Mouse (Mus musculus) left cerebral cortex, postnatal 10 days (tissue): ENCODE measurements around the gene Tmem184b. TPM values are rescaled to one million over a fixed set of nuclear protein-coding genes. Genes with fewer than 3 reads are reported as not detected.

Experiments
- DNase-seq, 2 experiments: peaks; one replicate each; pipeline ENCODE4 v3.0.0; 2021 to 2022; ENCODE audit warnings: low spot score in 2 of 2, mixed read lengths in 1 of 2; ENCODE audit errors: extremely low spot score in 1 of 2
- intact Hi-C: fragments of 180-260 bp; cut with DNase I; formaldehyde crosslinking; loops from one replicate; pipeline ENCODE4 v1.15.1; 2025
- total RNA-seq, 2 experiments: library from RNA; stranded (reverse); gene quantifications; 2 replicates each; pipeline ENCODE4 v1.2.3; 2021

Tmem184b gene
- total RNA-seq, 2 experiments from 2014 or later = 51.2 to 54.0 TPM

- DNase-seq = no peak
- intact Hi-C loops = no loop called here
These were observed 23.7 kb downstream of the Tmem184b start for GRCm38 (mm10) chr15:79379658-79380057.

- intact Hi-C loops = no loop called here
- DNase-seq = no peak
These were observed 24.8 kb downstream of the Tmem184b start for GRCm38 (mm10) chr15:79378608-79379007.

- intact Hi-C loops = no loop called here
- peak in 1 of 2 experiments; percentile 74 for DNase-seq
These were observed 25.7 kb downstream of the Tmem184b start for GRCm38 (mm10) chr15:79377681-79378080.

- intact Hi-C loops = no loop called here
- no peak for DNase-seq
These were observed 28.6 kb downstream of the Tmem184b start for GRCm38 (mm10) chr15:79374760-79375159.

- no peak for DNase-seq
- intact Hi-C loops = no loop called here
These were observed 33.0 kb downstream of the Tmem184b start for GRCm38 (mm10) chr15:79370281-79370843.

- intact Hi-C loops = no loop called here
- DNase-seq = no peak
These were observed 33.7 kb downstream of the Tmem184b start for GRCm38 (mm10) chr15:79369452-79370280.

GRCm38 (mm10) chr15:79368861-79369440 lies 34.4 kb downstream of the Tmem184b start:
- intact Hi-C loops = no loop called here
- DNase-seq = no peak

GRCm38 (mm10) chr15:79368313-79368811 lies 35.0 kb downstream of the Tmem184b start:
- DNase-seq = peak in 1 of 2 experiments; percentile 81
- intact Hi-C loops = no loop called here

GRCm38 (mm10) chr15:79366402-79366801 lies 37.0 kb downstream of the Tmem184b start:
- DNase-seq = no peak
- intact Hi-C loops = no loop called here

GRCm38 (mm10) chr15:79365068-79365467 lies 38.3 kb downstream of the Tmem184b start:
- DNase-seq = no peak
- intact Hi-C loops = no loop called here

- intact Hi-C loops = no loop called here
These were observed 39.2 kb downstream of the Tmem184b start for GRCm38 (mm10) chr15:79364120-79364519.

GRCm38 (mm10) chr15:79361023-79361422 lies 42.3 kb downstream of the Tmem184b start:
- DNase-seq = no peak
- intact Hi-C loops = no loop called here

More at GRCm38 (mm10) chr15:79364120-79364519, 39.2 kb downstream of the Tmem184b start:
- DNase-seq = no peak

GRCm38 (mm10) chr15:79360371-79360770 lies 43.0 kb downstream of the Tmem184b start:
- DNase-seq = no peak
- intact Hi-C loops = no loop called here

GRCm38 (mm10) chr15:79359954-79360353 lies 43.4 kb downstream of the Tmem184b start:
- intact Hi-C loops = no loop called here
- DNase-seq = no peak

GRCm38 (mm10) chr15:79357974-79358690 lies 45.2 kb downstream of the Tmem184b start:
- intact Hi-C loops = no loop called here

GRCm38 (mm10) chr15:79357036-79357911 lies 46.1 kb downstream of the Tmem184b start:
- peak in 1 of 2 experiments; percentile 83 for DNase-seq
- intact Hi-C loops = no loop called here

More at GRCm38 (mm10) chr15:79357974-79358690, 45.2 kb downstream of the Tmem184b start:
- DNase-seq = no peak

- intact Hi-C loops = no loop called here
- DNase-seq = no peak
These were observed 46.9 kb downstream of the Tmem184b start for GRCm38 (mm10) chr15:79356481-79356880.

GRCm38 (mm10) chr15:79354619-79355018 lies 48.8 kb downstream of the Tmem184b start:
- no peak for DNase-seq
- intact Hi-C loops = no loop called here
